In the genomic region with DNA sequence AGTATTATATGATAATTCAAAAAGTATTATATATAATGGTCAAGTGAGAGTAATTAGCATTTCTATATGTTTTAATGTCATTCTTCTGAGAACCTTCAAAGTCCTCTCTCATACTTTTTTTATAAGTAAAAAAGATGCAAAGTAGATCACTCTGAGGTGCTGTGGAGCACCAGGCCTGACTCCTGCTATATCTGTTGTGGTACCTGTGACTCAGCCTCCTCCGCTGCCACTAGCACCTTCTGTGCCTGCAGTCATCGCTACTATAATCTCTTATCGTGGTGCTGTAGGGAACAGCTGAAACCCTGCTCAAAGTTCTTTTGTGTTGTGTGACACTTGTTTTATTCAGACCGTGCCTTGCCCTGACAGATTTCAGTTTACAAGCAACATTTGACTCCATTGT, we compare ENCODE assay signal across 18 mouse cellular contexts. TPM values are rescaled to one million over a fixed set of nuclear protein-coding genes. Genes with fewer than 3 reads are reported as not detected.
"Had no signal": no experiment of that assay in that cellular context is flagged by ENCODE, and none has a peak within 500 bp of the region (broad histone marks: within the 10 kb centered on the region; RNA-seq: fewer than 3 reads in every experiment).

No protein-coding gene starts in this region.

- H3K4me2 ChIP-seq: kidney, embryonic 15.5 days; liver, embryonic 13.5 days; midbrain, embryonic 11.5 days; neural tube, embryonic 12.5 days; neural tube, embryonic 15.5 days had no signal

- H3K4me3 ChIP-seq: kidney, embryonic 15.5 days; left cerebral cortex, adult 2 months; liver, embryonic 13.5 days; neural tube, embryonic 12.5 days; neural tube, embryonic 15.5 days had no signal

- H3K36me3 ChIP-seq: kidney, embryonic 15.5 days; liver, embryonic 13.5 days; neural tube, embryonic 12.5 days; neural tube, embryonic 15.5 days had no signal

- H3K4me1 ChIP-seq: kidney, embryonic 15.5 days; liver, embryonic 13.5 days; neural tube, embryonic 12.5 days; neural tube, embryonic 15.5 days had no signal

- H3K27ac ChIP-seq: kidney, embryonic 15.5 days; left cerebral cortex, adult 2 months; liver, embryonic 13.5 days; neural tube, embryonic 12.5 days; neural tube, embryonic 15.5 days had no signal

- H3K27me3 ChIP-seq: kidney, embryonic 15.5 days; liver, embryonic 13.5 days; neural tube, embryonic 12.5 days; neural tube, embryonic 15.5 days had no signal

- H3K9me3 ChIP-seq: kidney, embryonic 15.5 days; liver, embryonic 13.5 days; neural tube, embryonic 12.5 days; neural tube, embryonic 15.5 days had no signal

- H3K9ac ChIP-seq: kidney, embryonic 15.5 days; liver, embryonic 13.5 days; neural tube, embryonic 12.5 days; neural tube, embryonic 15.5 days had no signal

- DNase-seq: kidney, adult 11 months; kidney, adult 8-10 months; layer of hippocampus, postnatal 36 days; left cerebral cortex, postnatal 4 days; liver, embryonic 13.5 days; lung, postnatal 14 days; midbrain, embryonic 14.5 days; right cerebral cortex, adult 18-20 months; right cerebral cortex, postnatal 14 days; right cerebral cortex, postnatal 4 days had no signal

RNA-seq across cellular contexts. Expression of a gene that starts 0.5 kb away (rescaled TPM):
- total RNA-seq: layer of hippocampus, postnatal 36 days; left cerebral cortex, adult 2 months; megakaryocyte-erythroid progenitor cell, adult 5-6 weeks; midbrain, postnatal 0 days had no signal
- polyA plus RNA-seq: liver, adult 2 months; midbrain, embryonic 11.5 days; midbrain, embryonic 14.5 days; midbrain, postnatal 0 days; neural tube, embryonic 15.5 days had no signal
